Mouse (Mus musculus): ENCODE measurements at regions not wholly inside any gene's neighbourhood (a gene's known extent, or its start where the extent isn't known, plus 50 kb on each side); places are given as distances from the start of the nearest gene placed in this dataset.

- ATAC-seq (ENCODE audit: low FRiP score, low read depth) = no peak
- WGBS = 88% methylated on average over 10 of the region's 10 CpGs
Measured at GRCm38 (mm10) chr2:179210164-179210805, 231.9 kb upstream of the Cdh4 start.

GRCm38 (mm10) chr2:179216773-179217172 lies 225.5 kb upstream of the Cdh4 start:
- H3K27ac ChIP-seq = no peak overlapping the region
- H3K9ac ChIP-seq = no peak overlapping the region
- H3K4me1 ChIP-seq = no peaks in the 10 kb centered on the region
- no peak overlapping the region for H3K4me2 ChIP-seq (replicated peaks)
- no peaks in the 10 kb centered on the region for H3K36me3 ChIP-seq
- H3K27me3 ChIP-seq (replicated peaks) = no peaks in the 10 kb centered on the region
- no peaks in the 10 kb centered on the region for H3K9me3 ChIP-seq
- ATAC-seq (ENCODE audit: low FRiP score, low read depth) = no peak
- H3K4me3 ChIP-seq = no peak overlapping the region
- WGBS = 33% methylated on average over 2 of the region's 2 CpGs

More at GRCm38 (mm10) chr2:179210164-179210805, 231.9 kb upstream of the Cdh4 start:
- no peak overlapping the region for H3K27ac ChIP-seq
- H3K27me3 ChIP-seq (replicated peaks) = no peaks in the 10 kb centered on the region
- no peak overlapping the region for H3K4me2 ChIP-seq (replicated peaks)
- no peaks in the 10 kb centered on the region for H3K36me3 ChIP-seq
- H3K9me3 ChIP-seq = no peaks in the 10 kb centered on the region
- no peaks in the 10 kb centered on the region for H3K4me1 ChIP-seq
- H3K4me3 ChIP-seq = no peak overlapping the region
- no peak overlapping the region for H3K9ac ChIP-seq

- 69% methylated on average over 7 of the region's 7 CpGs for WGBS
- no peak overlapping the region for H3K27ac ChIP-seq
- no peak overlapping the region for H3K4me3 ChIP-seq
- H3K4me1 ChIP-seq = no peaks in the 10 kb centered on the region
- no peak overlapping the region for H3K4me2 ChIP-seq (replicated peaks)
- ATAC-seq (ENCODE audit: low FRiP score, low read depth) = no peak
- H3K36me3 ChIP-seq = no peaks in the 10 kb centered on the region
- H3K27me3 ChIP-seq (replicated peaks) = no peaks in the 10 kb centered on the region
- no peaks in the 10 kb centered on the region for H3K9me3 ChIP-seq
- no peak overlapping the region for H3K9ac ChIP-seq
Measured at GRCm38 (mm10) chr2:179228096-179228495, 214.1 kb upstream of the Cdh4 start.

GRCm38 (mm10) chr2:179231708-179232354 lies 210.4 kb upstream of the Cdh4 start:
- ATAC-seq (ENCODE audit: low FRiP score, low read depth) = no peak
- Histone ChIP-seq H3K9ac (no peak overlapping the region), H3K27me3 (replicated peaks) (no peaks in the 10 kb centered on the region), H3K4me2 (replicated peaks) (no peak overlapping the region), H3K27ac (no peak overlapping the region), H3K4me1 (no peaks in the 10 kb centered on the region), H3K36me3 (no peaks in the 10 kb centered on the region), H3K9me3 (no peaks in the 10 kb centered on the region), H3K4me3 (no peak overlapping the region)
- whole genome bisulfite sequencing = 84% methylated on average over 6 of the region's 6 CpGs

- no peak for ATAC-seq (ENCODE audit: low FRiP score, low read depth)
- no peaks in the 10 kb centered on the region for H3K27me3 ChIP-seq (replicated peaks)
- WGBS = 88% methylated on average over 11 of the region's 11 CpGs
- H3K36me3 ChIP-seq = no peaks in the 10 kb centered on the region
- no peak overlapping the region for H3K4me3 ChIP-seq
- no peak overlapping the region for H3K9ac ChIP-seq
- no peak overlapping the region for H3K4me2 ChIP-seq (replicated peaks)
- H3K27ac ChIP-seq = no peak overlapping the region
- H3K9me3 ChIP-seq = no peaks in the 10 kb centered on the region
- H3K4me1 ChIP-seq = no peaks in the 10 kb centered on the region
Measured at GRCm38 (mm10) chr2:179238166-179238565, 204.1 kb upstream of the Cdh4 start.

GRCm38 (mm10) chr2:179260892-179261291 lies 181.3 kb upstream of the Cdh4 start:
- WGBS = 61% methylated on average over 2 of the region's 2 CpGs
- Histone ChIP-seq H3K4me2 (replicated peaks) (no peak overlapping the region), H3K27me3 (replicated peaks) (no peaks in the 10 kb centered on the region), H3K36me3 (no peaks in the 10 kb centered on the region), H3K27ac (no peak overlapping the region), H3K9me3 (no peaks in the 10 kb centered on the region), H3K4me1 (no peaks in the 10 kb centered on the region), H3K9ac (no peak overlapping the region), H3K4me3 (no peak overlapping the region)
- ATAC-seq (ENCODE audit: low FRiP score, low read depth) = no peak

- WGBS = 86% methylated on average over 4 of the region's 4 CpGs
- no peak overlapping the region for H3K4me3 ChIP-seq
- H3K9ac ChIP-seq = no peak overlapping the region
- H3K27ac ChIP-seq = no peak overlapping the region
- H3K36me3 ChIP-seq = no peaks in the 10 kb centered on the region
- no peaks in the 10 kb centered on the region for H3K27me3 ChIP-seq (replicated peaks)
- no peak for ATAC-seq (ENCODE audit: low FRiP score, low read depth)
- H3K9me3 ChIP-seq = no peaks in the 10 kb centered on the region
- no peaks in the 10 kb centered on the region for H3K4me1 ChIP-seq
- no peak overlapping the region for H3K4me2 ChIP-seq (replicated peaks)
Measured at GRCm38 (mm10) chr2:179263888-179264287, 178.3 kb upstream of the Cdh4 start.

GRCm38 (mm10) chr2:179265436-179265835 lies 176.8 kb upstream of the Cdh4 start:
- no peak overlapping the region for H3K27ac ChIP-seq
- H3K27me3 ChIP-seq (replicated peaks) = no peaks in the 10 kb centered on the region
- H3K9me3 ChIP-seq = no peaks in the 10 kb centered on the region
- ATAC-seq (ENCODE audit: low FRiP score, low read depth) = no peak
- 73% methylated on average over 5 of the region's 5 CpGs for WGBS
- H3K36me3 ChIP-seq = no peaks in the 10 kb centered on the region
- no peak overlapping the region for H3K9ac ChIP-seq
- no peak overlapping the region for H3K4me3 ChIP-seq
- no peaks in the 10 kb centered on the region for H3K4me1 ChIP-seq
- no peak overlapping the region for H3K4me2 ChIP-seq (replicated peaks)

- Histone ChIP-seq H3K27ac (no peak overlapping the region), H3K27me3 (replicated peaks) (no peaks in the 10 kb centered on the region), H3K36me3 (no peaks in the 10 kb centered on the region), H3K4me1 (no peaks in the 10 kb centered on the region), H3K9me3 (no peaks in the 10 kb centered on the region), H3K4me2 (replicated peaks) (no peak overlapping the region), H3K4me3 (no peak overlapping the region), H3K9ac (no peak overlapping the region)
- WGBS = 89% methylated on average over 15 of the region's 15 CpGs
- no peak for ATAC-seq (ENCODE audit: low FRiP score, low read depth)
Measured at GRCm38 (mm10) chr2:179277204-179277886, 164.9 kb upstream of the Cdh4 start.

GRCm38 (mm10) chr2:179277887-179278282 lies 164.3 kb upstream of the Cdh4 start:
- H3K4me1 ChIP-seq = no peaks in the 10 kb centered on the region
- WGBS = 89% methylated on average over 4 of the region's 4 CpGs
- H3K4me3 ChIP-seq = no peak overlapping the region
- no peaks in the 10 kb centered on the region for H3K9me3 ChIP-seq
- ATAC-seq (ENCODE audit: low FRiP score, low read depth) = no peak
- no peak overlapping the region for H3K4me2 ChIP-seq (replicated peaks)
- no peak overlapping the region for H3K27ac ChIP-seq
- no peak overlapping the region for H3K9ac ChIP-seq
- no peaks in the 10 kb centered on the region for H3K27me3 ChIP-seq (replicated peaks)
- no peaks in the 10 kb centered on the region for H3K36me3 ChIP-seq

- H3K4me3 ChIP-seq = no peak overlapping the region
- no peaks in the 10 kb centered on the region for H3K9me3 ChIP-seq
- ATAC-seq (ENCODE audit: low FRiP score, low read depth) = no peak
- H3K27ac ChIP-seq = no peak overlapping the region
- no peak overlapping the region for H3K9ac ChIP-seq
- no peak overlapping the region for H3K4me2 ChIP-seq (replicated peaks)
- no peaks in the 10 kb centered on the region for H3K4me1 ChIP-seq
- WGBS = 85% methylated on average over 6 of the region's 6 CpGs
- no peaks in the 10 kb centered on the region for H3K36me3 ChIP-seq
- no peaks in the 10 kb centered on the region for H3K27me3 ChIP-seq (replicated peaks)
Measured at GRCm38 (mm10) chr2:179282276-179282675, 160.0 kb upstream of the Cdh4 start.

GRCm38 (mm10) chr2:179290394-179290793 lies 151.8 kb upstream of the Cdh4 start:
- no peak overlapping the region for H3K27ac ChIP-seq
- H3K4me3 ChIP-seq = no peak overlapping the region
- peaks cover 28% of the 10 kb centered on the region for H3K4me1 ChIP-seq
- no peak overlapping the region for H3K9ac ChIP-seq
- 41% methylated on average over 5 of the region's 5 CpGs for WGBS
- H3K9me3 ChIP-seq = no peaks in the 10 kb centered on the region
- no peak for ATAC-seq (ENCODE audit: low FRiP score, low read depth)
- H3K36me3 ChIP-seq = no peaks in the 10 kb centered on the region
- H3K4me2 ChIP-seq (replicated peaks) = no peak overlapping the region
- no peaks in the 10 kb centered on the region for H3K27me3 ChIP-seq (replicated peaks)
